Mouse (Mus musculus): ENCODE measurements around the gene Kmt2a. TPM values are rescaled to one million over a fixed set of nuclear protein-coding genes. Genes with fewer than 3 reads are reported as not detected.

Gene Kmt2a
- polyA plus RNA-seq, 1 experiment from 2014 or later: 10.8 TPM

DNA sequence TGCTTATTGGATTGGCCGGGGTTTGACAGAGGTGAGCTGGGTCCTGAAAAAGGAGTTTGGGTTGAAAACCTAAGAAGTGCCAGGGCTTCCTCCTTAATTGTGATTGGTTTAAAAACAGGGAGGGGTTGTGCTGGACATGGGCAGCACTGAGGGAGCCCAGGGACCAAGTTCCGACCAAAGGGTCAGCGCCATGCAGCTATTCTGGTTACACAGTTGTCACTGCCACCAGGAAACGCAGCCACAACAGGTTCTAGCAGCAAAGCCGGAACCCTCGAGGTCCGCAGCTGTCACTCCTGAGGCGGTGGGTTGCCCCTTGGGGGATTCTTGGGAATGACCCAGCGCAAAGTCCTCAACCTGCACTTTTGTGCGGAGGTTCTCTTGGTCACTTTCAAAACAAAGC, 76.4 kb downstream of the Kmt2a start:
- H3K27ac ChIP-seq (ENCODE audit: low read length): no peak overlapping the region
- no peaks in the 10 kb centered on the region for H3K27me3 ChIP-seq (ENCODE audit: insufficient read depth, low read length)
- no peaks in the 10 kb centered on the region for H3K9me3 ChIP-seq (ENCODE audit: low read length)
- WGBS: 85% methylated on average over 10 of the region's 10 CpGs
- peaks cover 28% of the 10 kb centered on the region for H3K4me1 ChIP-seq (ENCODE audit: insufficient read depth, low read length)
- H3K9ac ChIP-seq (replicated peaks; ENCODE audit: low read length): no peak overlapping the region
- no peak overlapping the region for H3K4me2 ChIP-seq (replicated peaks; ENCODE audit: low read depth, low read length)
- H3K36me3 ChIP-seq (ENCODE audit: insufficient read depth, low read length): peaks cover 37% of the 10 kb centered on the region
- no peak overlapping the region for H3K4me3 ChIP-seq (ENCODE audit: low read length)
- no peak for ATAC-seq (ENCODE audit: low FRiP score, low TSS enrichment)

DNA sequence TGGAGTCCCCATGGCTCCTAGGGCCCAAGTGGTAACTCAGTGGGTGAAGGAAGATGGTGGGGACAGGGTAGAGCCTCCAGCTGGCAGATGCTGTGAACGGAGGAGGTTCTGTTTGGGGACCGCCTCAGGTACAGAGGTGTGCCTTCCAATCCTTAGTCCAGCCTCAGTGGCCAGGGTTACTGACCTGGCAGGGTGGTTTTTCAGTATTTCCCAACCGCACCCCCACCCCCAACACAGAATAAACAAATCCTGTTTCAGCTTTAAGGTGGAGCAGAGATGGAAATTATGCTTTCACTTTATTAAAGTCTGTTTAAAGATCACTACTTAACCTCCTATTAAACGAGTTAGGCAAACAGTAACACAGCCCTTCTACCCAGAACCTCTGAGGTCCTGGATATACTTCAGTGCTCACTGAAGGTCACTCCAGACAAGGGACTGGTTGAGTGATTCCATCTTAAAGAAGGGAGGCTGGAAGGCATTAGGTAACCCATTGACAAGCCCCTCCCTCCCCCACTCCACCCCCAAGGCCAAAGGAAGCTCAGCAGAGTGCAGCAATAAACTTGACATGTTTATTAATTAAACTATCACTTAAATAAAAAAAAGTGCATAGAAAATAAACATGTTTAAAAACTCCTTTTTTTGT, 78.2 kb downstream of the Kmt2a start, which contains the start of gene Ttc36:
Gene Ttc36 (minus strand): TSS at position 265 of the 643 bp plus-strand sequence.
- peaks cover 36% of the 10 kb centered on the region for H3K4me1 ChIP-seq (ENCODE audit: insufficient read depth, low read length)
- H3K9ac ChIP-seq (replicated peaks; ENCODE audit: low read length): peak within 1 kb of the TSS; percentile 17; the same call in 1 of the 2 replicates
- no peaks in the 10 kb centered on the region for H3K27me3 ChIP-seq (ENCODE audit: insufficient read depth, low read length)
- H3K4me3 ChIP-seq (ENCODE audit: low read length): peak within 1 kb of the TSS; percentile 26
- ATAC-seq (ENCODE audit: low FRiP score, low TSS enrichment): peak; percentile 85
- peak within 1 kb of the TSS; percentile 24 for H3K4me2 ChIP-seq (replicated peaks; ENCODE audit: low read depth, low read length)
- H3K27ac ChIP-seq (ENCODE audit: low read length): peak within 1 kb of the TSS; percentile 90
- WGBS: 38% methylated on average over 4 of the region's 4 CpGs
- no peaks in the 10 kb centered on the region for H3K9me3 ChIP-seq (ENCODE audit: low read length)
- H3K36me3 ChIP-seq (ENCODE audit: insufficient read depth, low read length): peaks cover 23% of the 10 kb centered on the region

GRCm38 (mm10) chr9:44801669-44802068, 79.4 kb downstream of the Kmt2a start:
- Histone ChIP-seq H3K27ac (ENCODE audit: low read length) (peak overlapping the region; percentile 90), H3K4me3 (ENCODE audit: low read length) (0 out of 2 replicates have a peak overlapping the region, but pooled peaks have one; percentile 26), H3K4me1 (ENCODE audit: insufficient read depth, low read length) (peaks cover 36% of the 10 kb centered on the region), H3K27me3 (ENCODE audit: insufficient read depth, low read length) (no peaks in the 10 kb centered on the region), H3K4me2 (replicated peaks; ENCODE audit: low read depth, low read length) (peak overlapping the region; percentile 24), H3K9ac (replicated peaks; ENCODE audit: low read length) (no peak overlapping the region), H3K9me3 (ENCODE audit: low read length) (no peaks in the 10 kb centered on the region), H3K36me3 (ENCODE audit: insufficient read depth, low read length) (peaks cover 10% of the 10 kb centered on the region)
- ATAC-seq (ENCODE audit: low FRiP score, low TSS enrichment): no peak
- 78% methylated on average over 6 of the region's 6 CpGs for WGBS

- 0 out of 2 replicates have a peak, but pooled peaks cover 2% of the 10 kb centered on the region for H3K36me3 ChIP-seq (ENCODE audit: insufficient read depth, low read length)
- H3K4me1 ChIP-seq (ENCODE audit: insufficient read depth, low read length): peaks cover 36% of the 10 kb centered on the region
- peak overlapping the region; percentile 94 for H3K27ac ChIP-seq (ENCODE audit: low read length)
- no peaks in the 10 kb centered on the region for H3K27me3 ChIP-seq (ENCODE audit: insufficient read depth, low read length)
- WGBS: 27% methylated on average over 9 of the region's 9 CpGs
- H3K4me3 ChIP-seq (ENCODE audit: low read length): peak overlapping the region; percentile 58
- peak overlapping the region; percentile 76 for H3K4me2 ChIP-seq (replicated peaks; ENCODE audit: low read depth, low read length)
- no peaks in the 10 kb centered on the region for H3K9me3 ChIP-seq (ENCODE audit: low read length)
- peak overlapping the region; percentile 63 for H3K9ac ChIP-seq (replicated peaks; ENCODE audit: low read length)
- ATAC-seq (ENCODE audit: low FRiP score, low TSS enrichment): no peak
These were observed 81.2 kb downstream of the Kmt2a start for GRCm38 (mm10) chr9:44799958-44800324.

DNA sequence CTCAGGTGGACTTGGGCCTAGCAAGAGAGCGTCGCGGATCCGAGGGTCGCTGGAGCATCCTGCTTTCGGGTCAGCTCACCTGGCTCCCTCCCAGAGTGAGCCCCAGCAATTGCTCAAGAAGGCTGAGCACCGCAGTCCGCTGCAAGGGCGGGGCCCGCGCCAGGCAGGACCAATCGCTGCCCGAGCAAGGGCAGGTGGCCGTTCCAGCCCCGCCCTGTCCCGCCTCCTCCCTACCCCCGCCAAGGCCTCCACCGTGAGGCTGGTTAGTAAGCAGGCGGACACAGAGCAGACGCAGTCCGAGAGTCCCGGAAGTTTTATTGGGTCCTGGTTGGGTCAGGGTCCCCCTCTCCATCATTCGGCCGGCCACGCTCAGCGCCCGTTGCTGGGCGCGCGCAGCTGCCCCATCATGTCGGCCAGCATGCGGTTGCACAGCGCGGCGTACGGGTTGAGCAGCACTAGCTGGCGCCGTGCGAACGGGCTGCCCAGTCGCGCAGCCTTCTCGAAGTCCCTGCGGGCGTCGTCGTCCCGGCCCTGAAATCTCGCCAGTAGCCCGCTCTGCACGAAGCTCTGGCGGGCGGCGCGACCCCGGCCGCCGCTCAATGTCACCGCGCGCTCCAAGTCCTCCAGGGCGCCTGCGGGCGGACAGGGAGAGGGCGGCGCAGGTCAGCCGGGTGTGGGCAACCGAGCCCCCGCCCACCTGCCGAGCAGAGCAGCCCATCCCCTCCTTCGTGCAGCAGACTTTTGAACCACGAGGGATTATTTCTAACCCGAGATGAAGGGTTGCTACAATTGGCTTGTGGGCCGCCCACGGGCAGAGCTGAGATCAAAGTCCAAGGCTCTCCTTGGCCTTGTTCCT, 81.8 kb downstream of the Kmt2a start, which contains the start of gene Tmem25:
Gene Tmem25 (minus strand): TSS at position 206 of the 856 bp plus-strand sequence.
- Histone ChIP-seq H3K27me3 (ENCODE audit: insufficient read depth, low read length) (no peaks in the 10 kb centered on the region), H3K27ac (ENCODE audit: low read length) (peak within 1 kb of the TSS; percentile 94), H3K9me3 (ENCODE audit: low read length) (no peaks in the 10 kb centered on the region), H3K9ac (replicated peaks; ENCODE audit: low read length) (peak within 1 kb of the TSS; percentile 63), H3K36me3 (ENCODE audit: insufficient read depth, low read length) (no peaks in the 10 kb centered on the region), H3K4me3 (ENCODE audit: low read length) (peak within 1 kb of the TSS; percentile 58), H3K4me1 (ENCODE audit: insufficient read depth, low read length) (peaks cover 36% of the 10 kb centered on the region), H3K4me2 (replicated peaks; ENCODE audit: low read depth, low read length) (peak within 1 kb of the TSS; percentile 76)
- under 1% methylated on average over 75 of the region's 75 CpGs for WGBS
- ATAC-seq (ENCODE audit: low FRiP score, low TSS enrichment): peak; percentile 94

DNA sequence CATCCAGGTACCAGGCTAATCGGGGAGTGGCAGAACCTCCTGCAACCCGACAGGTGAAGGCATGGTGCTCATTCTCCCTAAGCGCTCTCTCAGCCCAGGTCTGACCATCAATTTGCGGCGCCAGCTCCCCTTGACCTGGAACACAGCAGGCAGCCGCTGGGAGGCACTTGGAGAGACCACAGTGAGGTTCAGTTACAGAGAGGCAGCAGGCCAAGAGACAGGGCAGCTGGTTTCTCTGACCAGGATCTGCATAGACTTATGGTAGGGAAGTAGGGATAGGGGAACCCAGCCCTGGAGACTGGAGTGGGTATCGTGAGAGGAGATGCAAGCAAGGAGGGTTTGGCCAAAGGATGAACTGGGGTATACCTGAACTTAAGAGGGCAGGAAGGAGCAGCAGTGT, 82.8 kb downstream of the Kmt2a start:
- H3K36me3 ChIP-seq (ENCODE audit: insufficient read depth, low read length): no peaks in the 10 kb centered on the region
- H3K4me3 ChIP-seq (ENCODE audit: low read length): peak overlapping the region; percentile 58; the same call in 1 of the 2 replicates
- WGBS: 48% methylated on average over 7 of the region's 7 CpGs
- H3K4me2 ChIP-seq (replicated peaks; ENCODE audit: low read depth, low read length): peak overlapping the region; percentile 76
- no peaks in the 10 kb centered on the region for H3K9me3 ChIP-seq (ENCODE audit: low read length)
- no peak for ATAC-seq (ENCODE audit: low FRiP score, low TSS enrichment)
- H3K27me3 ChIP-seq (ENCODE audit: insufficient read depth, low read length): no peaks in the 10 kb centered on the region
- no peak overlapping the region; the same call in 1 of the 2 replicates for H3K9ac ChIP-seq (replicated peaks; ENCODE audit: low read length)
- peaks cover 29% of the 10 kb centered on the region for H3K4me1 ChIP-seq (ENCODE audit: insufficient read depth, low read length)
- no peak overlapping the region for H3K27ac ChIP-seq (ENCODE audit: low read length)

DNA sequence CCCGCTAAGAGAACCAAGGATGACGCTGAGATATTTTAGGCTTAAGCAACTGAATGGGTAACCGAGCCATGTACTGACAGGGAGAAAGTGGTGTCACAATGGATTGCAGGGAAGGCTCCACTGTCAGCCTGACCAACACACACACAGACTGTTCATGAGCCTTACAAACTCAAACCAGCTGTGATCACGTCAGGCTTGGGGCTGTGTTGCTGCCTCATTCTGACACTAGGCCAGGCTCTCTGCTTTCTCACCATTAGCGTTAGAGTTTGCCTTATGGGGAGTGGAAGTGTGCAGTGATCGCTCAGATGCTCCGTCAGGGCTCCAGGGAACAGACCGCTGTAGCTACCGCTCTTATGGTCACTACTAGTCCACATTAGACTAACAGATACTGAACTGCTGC, 88.3 kb downstream of the Kmt2a start:
- no peak for ATAC-seq (ENCODE audit: low FRiP score, low TSS enrichment)
- H3K36me3 ChIP-seq (ENCODE audit: insufficient read depth, low read length): peaks cover 49% of the 10 kb centered on the region
- H3K4me1 ChIP-seq (ENCODE audit: insufficient read depth, low read length): no peaks in the 10 kb centered on the region
- no peaks in the 10 kb centered on the region for H3K27me3 ChIP-seq (ENCODE audit: insufficient read depth, low read length)
- H3K4me3 ChIP-seq (ENCODE audit: low read length): no peak overlapping the region
- no peak overlapping the region for H3K9ac ChIP-seq (replicated peaks; ENCODE audit: low read length)
- WGBS: 81% methylated on average over 9 of the region's 9 CpGs
- H3K4me2 ChIP-seq (replicated peaks; ENCODE audit: low read depth, low read length): no peak overlapping the region
- H3K27ac ChIP-seq (ENCODE audit: low read length): no peak overlapping the region
- H3K9me3 ChIP-seq (ENCODE audit: low read length): no peaks in the 10 kb centered on the region

DNA sequence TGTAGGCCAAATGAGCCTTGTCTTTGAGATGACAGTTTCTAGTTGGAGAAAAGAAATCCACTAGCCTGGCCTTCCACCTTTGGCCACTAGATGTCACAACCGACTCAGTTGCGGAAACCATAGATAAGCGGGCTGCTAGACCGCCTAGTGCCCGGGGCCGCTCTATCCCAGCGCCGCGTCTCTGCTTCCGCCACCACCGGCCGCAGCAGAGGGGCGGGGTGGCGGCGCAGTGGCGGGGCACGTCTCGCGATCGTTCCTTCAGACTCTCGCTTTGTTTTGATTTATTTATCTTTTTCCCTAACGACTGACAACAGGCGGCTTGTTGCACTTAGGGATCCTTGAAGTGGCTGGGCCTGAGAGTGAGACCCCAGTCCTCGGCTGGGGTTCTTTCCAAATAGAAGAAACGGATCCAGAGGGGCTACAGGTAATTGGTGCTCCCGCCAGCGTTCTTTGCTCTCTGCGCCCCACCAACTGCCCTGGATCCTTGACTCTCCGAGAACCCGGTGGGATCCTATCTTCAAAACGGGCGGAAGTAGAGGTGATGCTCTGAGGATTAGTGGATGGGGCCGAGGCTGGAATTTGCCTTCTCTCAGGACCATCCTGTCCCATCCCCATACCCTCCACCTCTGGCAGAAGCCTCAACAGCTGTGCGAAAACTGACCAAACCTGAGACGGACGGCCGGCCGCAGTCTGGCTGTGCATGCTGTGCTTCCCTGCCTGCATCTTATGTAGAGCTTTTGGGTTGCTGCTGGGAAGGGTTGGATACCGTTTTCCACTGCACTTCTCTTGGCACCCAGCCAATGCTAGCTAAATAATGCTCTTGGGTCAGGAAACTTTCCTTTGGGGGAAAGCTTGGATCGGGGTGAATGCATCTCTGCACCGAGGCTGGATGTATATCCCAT, 108.1 kb downstream of the Kmt2a start:
- Histone ChIP-seq H3K27me3 (ENCODE audit: insufficient read depth, low read length) (no peaks in the 10 kb centered on the region), H3K4me3 (ENCODE audit: low read length) (peak overlapping the region; percentile 72), H3K27ac (ENCODE audit: low read length) (peak overlapping the region; percentile 86), H3K4me2 (replicated peaks; ENCODE audit: low read depth, low read length) (peak overlapping the region; percentile 89), H3K9ac (replicated peaks; ENCODE audit: low read length) (peak overlapping the region; percentile 92), H3K36me3 (ENCODE audit: insufficient read depth, low read length) (peaks cover 9% of the 10 kb centered on the region), H3K4me1 (ENCODE audit: insufficient read depth, low read length) (peaks cover 8% of the 10 kb centered on the region), H3K9me3 (ENCODE audit: low read length) (no peaks in the 10 kb centered on the region)
- ATAC-seq (ENCODE audit: low FRiP score, low TSS enrichment): peak; percentile 100
- WGBS: under 1% methylated on average over 41 of the region's 41 CpGs

DNA sequence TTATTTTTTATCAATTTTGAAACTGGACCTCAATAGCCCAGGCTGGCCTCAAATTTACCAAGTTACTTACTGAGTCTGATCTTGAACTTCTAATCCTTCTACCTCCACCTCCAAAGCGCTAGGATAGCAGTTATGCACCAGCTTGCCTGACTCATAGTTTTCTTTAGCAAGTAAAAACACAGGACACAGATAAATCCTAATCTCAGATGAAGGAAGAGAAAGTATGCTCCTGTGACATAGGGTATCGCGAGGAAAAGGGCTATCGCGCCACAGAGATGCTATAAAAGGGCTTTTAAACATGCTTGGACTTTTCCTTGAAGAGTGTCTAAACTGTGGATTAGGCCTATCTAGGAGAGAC, 108.7 kb downstream of the Kmt2a start:
- H3K27me3 ChIP-seq (ENCODE audit: insufficient read depth, low read length): no peaks in the 10 kb centered on the region
- peaks cover 9% of the 10 kb centered on the region for H3K36me3 ChIP-seq (ENCODE audit: insufficient read depth, low read length)
- H3K27ac ChIP-seq (ENCODE audit: low read length): peak overlapping the region; percentile 70
- WGBS: 21% methylated on average over 5 of the region's 5 CpGs
- ATAC-seq (ENCODE audit: low FRiP score, low TSS enrichment): no peak
- H3K4me3 ChIP-seq (ENCODE audit: low read length): no peak overlapping the region
- no peak overlapping the region for H3K4me2 ChIP-seq (replicated peaks; ENCODE audit: low read depth, low read length)
- H3K9ac ChIP-seq (replicated peaks; ENCODE audit: low read length): peak overlapping the region; percentile 41; the same call in 1 of the 2 replicates
- peaks cover 8% of the 10 kb centered on the region for H3K4me1 ChIP-seq (ENCODE audit: insufficient read depth, low read length)
- no peaks in the 10 kb centered on the region for H3K9me3 ChIP-seq (ENCODE audit: low read length)

All from kidney, embryonic 16.5 days (tissue).